Mouse (Mus musculus): ENCODE measurements around the gene Sftpd. TPM values are rescaled to one million over a fixed set of nuclear protein-coding genes. Genes with fewer than 3 reads are reported as not detected.

The Sftpd gene
- polyA plus RNA-seq (2015; fragmentation: Nextera tagmentation; extraction: Ambion mirVana) = not detected in 2 replicates

DNA sequence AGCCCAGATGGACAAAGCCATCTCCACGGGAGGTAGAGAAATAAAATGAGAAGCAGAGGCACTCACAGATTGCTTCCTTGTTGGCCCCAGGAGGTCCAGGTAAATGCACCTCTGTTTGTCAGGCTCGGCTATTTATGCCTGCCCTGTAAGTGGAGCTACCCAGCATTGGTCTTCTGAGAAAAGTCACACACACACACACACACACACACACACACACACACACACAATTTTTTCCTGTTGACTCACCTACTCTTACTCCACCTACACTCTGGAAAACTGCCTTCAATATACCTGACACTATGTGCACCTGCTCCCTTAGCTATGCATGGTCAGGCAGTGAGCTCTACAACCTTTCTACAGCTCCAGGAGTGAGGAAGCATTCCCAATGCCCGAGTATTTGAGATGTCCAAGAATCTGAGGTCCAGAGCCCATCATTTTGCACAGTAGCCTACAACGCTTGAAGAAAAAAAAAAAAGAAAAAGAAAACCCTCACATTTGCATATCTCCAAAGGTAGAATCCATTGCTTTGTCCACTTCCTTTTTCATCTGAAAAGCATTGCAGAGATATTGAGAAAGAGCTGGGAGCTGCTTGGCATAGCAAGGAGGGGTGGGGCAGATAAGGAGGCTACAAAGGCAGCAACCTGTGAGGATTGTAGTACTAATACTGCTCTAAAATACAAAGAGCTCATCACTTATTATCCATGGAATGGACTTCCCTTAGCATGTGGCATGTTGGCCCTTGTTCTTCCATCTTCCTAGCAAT, at the start of gene Sftpd:
Sftpd (minus strand) TSS at position 91 of the 763 bp plus-strand sequence.
- H3K27me3 ChIP-seq = no peaks in the 10 kb centered on the region
- no peak for ATAC-seq (ENCODE audit: low FRiP score)
- 81% methylated on average over 4 of the region's 4 CpGs for WGBS
- H3K4me3 ChIP-seq = no peak within 1 kb of the TSS
- no peaks in the 10 kb centered on the region for H3K36me3 ChIP-seq
- H3K27ac ChIP-seq = no peak within 1 kb of the TSS
- no peaks in the 10 kb centered on the region for H3K4me1 ChIP-seq (replicated peaks)
- H3K4me2 ChIP-seq = no peak within 1 kb of the TSS
- no peaks in the 10 kb centered on the region for H3K9me3 ChIP-seq
- H3K9ac ChIP-seq = no peak within 1 kb of the TSS

DNA sequence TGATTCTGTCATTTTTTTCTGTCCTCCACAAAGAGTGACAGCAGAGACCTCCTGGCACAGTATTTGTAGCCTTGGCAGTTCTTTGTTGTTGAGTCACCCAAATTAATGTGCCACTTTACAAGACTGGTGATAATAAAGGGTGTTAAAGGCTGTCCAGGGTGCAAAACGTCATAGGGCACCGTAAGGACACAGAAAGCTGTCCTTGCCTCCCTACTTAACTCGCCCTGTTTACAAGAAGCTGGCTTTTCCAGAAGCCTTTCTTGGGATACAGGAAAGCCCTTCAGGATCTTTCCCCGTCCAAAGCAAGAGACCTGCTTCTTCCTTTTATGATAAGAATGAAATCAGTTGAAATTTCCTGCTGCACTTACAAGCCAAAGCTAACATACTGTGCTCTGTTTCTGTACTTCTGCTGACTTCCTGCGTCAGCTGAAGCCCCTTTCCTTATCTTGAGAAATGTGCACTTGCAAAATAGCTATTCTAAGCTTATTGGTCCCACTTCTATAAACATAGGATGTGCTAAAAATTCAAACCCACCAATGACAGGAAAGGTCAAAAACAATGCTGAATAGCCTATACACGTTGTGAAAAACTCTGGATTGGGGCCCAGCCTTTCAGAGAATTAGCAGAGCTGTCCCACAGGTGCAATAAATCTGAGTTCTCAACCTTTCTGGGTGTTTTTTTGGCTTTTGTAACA, 13.2 kb upstream of the Sftpd start:
- Histone ChIP-seq H3K9ac (no peak overlapping the region), H3K36me3 (no peaks in the 10 kb centered on the region), H3K27ac (no peak overlapping the region), H3K4me2 (no peak overlapping the region), H3K4me1 (replicated peaks) (no peaks in the 10 kb centered on the region), H3K27me3 (no peaks in the 10 kb centered on the region), H3K4me3 (no peak overlapping the region), H3K9me3 (no peaks in the 10 kb centered on the region)
- 68% methylated on average over 6 of the region's 6 CpGs for WGBS
- no peak for ATAC-seq (ENCODE audit: low FRiP score)

DNA sequence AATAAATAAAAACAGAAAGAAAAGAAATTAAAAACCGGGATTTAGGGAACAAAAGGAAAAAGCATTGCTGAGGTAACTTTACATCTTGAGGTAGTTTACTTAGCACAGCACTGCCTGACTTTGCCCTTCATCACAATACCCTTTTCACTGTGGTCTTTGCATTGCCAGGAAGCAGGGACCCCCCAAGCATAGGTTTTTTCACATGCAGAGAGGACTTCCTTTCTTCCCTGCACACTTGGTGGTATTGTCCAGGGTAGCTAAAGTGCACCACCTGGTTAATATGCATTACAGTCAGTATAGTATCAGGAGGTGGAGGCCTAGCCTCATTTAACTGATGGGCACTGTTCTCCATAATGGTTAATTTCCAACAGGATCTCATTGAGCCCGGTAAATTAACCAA, 4.5 kb upstream of the Sftpd start:
- ATAC-seq (ENCODE audit: low FRiP score) = no peak
- H3K4me2 ChIP-seq = no peak overlapping the region
- H3K9ac ChIP-seq = no peak overlapping the region
- peaks cover 7% of the 10 kb centered on the region for H3K9me3 ChIP-seq
- H3K27me3 ChIP-seq = no peaks in the 10 kb centered on the region
- no peak overlapping the region for H3K27ac ChIP-seq
- H3K36me3 ChIP-seq = no peaks in the 10 kb centered on the region
- H3K4me1 ChIP-seq (replicated peaks) = no peaks in the 10 kb centered on the region
- 75% methylated on average over 2 of the region's 2 CpGs for WGBS
- no peak overlapping the region for H3K4me3 ChIP-seq

DNA sequence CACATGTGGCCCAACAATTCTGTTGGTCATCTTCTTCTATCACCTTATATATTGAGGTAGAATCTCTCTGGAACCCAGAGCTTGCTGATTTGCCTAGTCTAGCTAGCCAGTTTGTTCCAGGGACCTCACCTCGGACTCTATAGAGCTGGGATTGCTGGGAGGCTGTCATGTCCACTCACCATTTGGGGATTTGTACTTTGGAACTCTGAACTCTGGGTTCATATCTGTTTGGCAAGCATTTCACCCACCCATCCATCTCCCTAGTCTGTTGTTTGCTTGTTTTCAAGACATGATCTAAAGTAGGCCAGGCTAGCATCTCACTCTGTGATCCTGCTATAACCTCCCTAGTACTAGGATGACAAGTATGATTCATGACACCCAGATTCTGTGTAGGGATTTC, 10.1 kb downstream of the Sftpd start:
- H3K4me1 ChIP-seq (replicated peaks) = no peaks in the 10 kb centered on the region
- no peak overlapping the region for H3K9ac ChIP-seq
- WGBS = 83% methylated on average over 1 of the region's 1 CpGs
- H3K9me3 ChIP-seq = no peaks in the 10 kb centered on the region
- H3K4me2 ChIP-seq = no peak overlapping the region
- no peak overlapping the region for H3K4me3 ChIP-seq
- H3K27ac ChIP-seq = no peak overlapping the region
- no peaks in the 10 kb centered on the region for H3K27me3 ChIP-seq
- no peaks in the 10 kb centered on the region for H3K36me3 ChIP-seq
- no peak for ATAC-seq (ENCODE audit: low FRiP score)

DNA sequence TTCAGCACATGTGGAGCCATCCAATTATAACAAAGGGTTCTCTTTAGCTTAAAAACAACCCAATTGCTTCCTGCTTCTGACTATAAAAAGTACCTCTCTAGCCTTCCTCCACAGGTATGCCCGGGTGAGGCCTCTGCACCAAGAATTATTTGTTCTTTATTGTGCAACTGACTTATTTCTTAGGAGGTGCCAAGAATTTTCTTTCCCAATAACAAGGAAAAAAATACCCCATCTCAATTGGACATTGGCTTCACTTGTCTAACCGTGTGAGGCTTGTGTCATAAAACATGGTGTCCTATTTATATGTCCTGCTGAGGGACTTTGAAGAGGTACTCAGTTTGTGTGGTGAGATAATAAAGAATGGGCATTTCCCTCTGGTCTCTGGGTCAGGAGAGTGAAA, 14.4 kb downstream of the Sftpd start:
- Histone ChIP-seq H3K9ac (no peak overlapping the region), H3K36me3 (no peaks in the 10 kb centered on the region), H3K27ac (no peak overlapping the region), H3K4me2 (no peak overlapping the region), H3K27me3 (no peaks in the 10 kb centered on the region), H3K4me3 (no peak overlapping the region), H3K9me3 (no peaks in the 10 kb centered on the region), H3K4me1 (replicated peaks) (no peaks in the 10 kb centered on the region)
- 91% methylated on average over 2 of the region's 2 CpGs for WGBS
- ATAC-seq (ENCODE audit: low FRiP score) = no peak

DNA sequence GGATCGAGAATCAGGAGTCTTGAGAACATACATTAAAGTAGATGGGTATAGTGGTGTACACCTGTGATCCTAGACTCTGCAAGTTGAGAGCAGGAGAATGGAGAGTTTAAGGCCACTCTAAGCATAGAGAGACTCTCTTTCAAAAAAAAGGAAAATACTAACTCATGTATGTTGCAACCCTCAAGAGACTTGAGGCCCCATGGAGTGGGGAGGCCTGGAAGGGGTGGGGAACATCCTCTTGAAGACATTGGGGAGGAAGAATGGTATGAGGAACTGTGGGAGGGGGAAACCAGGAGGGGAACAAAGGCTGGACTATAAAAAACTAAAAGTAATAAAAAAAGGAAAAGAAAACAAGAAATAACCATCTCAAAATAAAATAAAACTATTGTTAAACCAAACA, 16.4 kb downstream of the Sftpd start:
- no peak for ATAC-seq (ENCODE audit: low FRiP score)
- no peaks in the 10 kb centered on the region for H3K36me3 ChIP-seq
- no peak overlapping the region for H3K4me3 ChIP-seq
- H3K4me2 ChIP-seq = no peak overlapping the region
- no peak overlapping the region for H3K9ac ChIP-seq
- no peaks in the 10 kb centered on the region for H3K4me1 ChIP-seq (replicated peaks)
- H3K9me3 ChIP-seq = no peaks in the 10 kb centered on the region
- no peaks in the 10 kb centered on the region for H3K27me3 ChIP-seq
- 95% methylated on average over 1 of the region's 1 CpGs for WGBS
- H3K27ac ChIP-seq = no peak overlapping the region

DNA sequence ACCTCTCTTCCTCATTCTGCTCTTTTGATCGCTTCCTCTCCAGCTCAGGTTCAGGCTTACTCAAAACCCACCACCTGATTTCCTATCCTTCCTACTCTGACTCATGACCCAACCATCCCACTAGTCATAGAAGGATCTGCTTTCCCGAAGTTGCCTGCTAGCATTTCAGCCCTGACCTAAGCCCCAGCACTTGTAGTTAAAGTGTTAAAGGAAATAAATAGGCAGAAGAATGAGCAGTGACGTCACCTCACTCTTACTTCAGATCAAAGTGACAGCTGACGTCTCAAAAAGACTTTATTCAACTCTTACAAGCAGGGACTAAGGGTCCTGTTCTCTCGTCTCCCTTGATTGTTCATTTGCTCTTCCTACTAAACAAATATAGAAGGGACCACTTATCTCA, 17.7 kb downstream of the Sftpd start:
- no peak overlapping the region for H3K4me2 ChIP-seq
- no peak overlapping the region for H3K27ac ChIP-seq
- H3K4me3 ChIP-seq = no peak overlapping the region
- H3K36me3 ChIP-seq = no peaks in the 10 kb centered on the region
- H3K4me1 ChIP-seq (replicated peaks) = no peaks in the 10 kb centered on the region
- no peaks in the 10 kb centered on the region for H3K9me3 ChIP-seq
- H3K9ac ChIP-seq = no peak overlapping the region
- no peak for ATAC-seq (ENCODE audit: low FRiP score)
- no peaks in the 10 kb centered on the region for H3K27me3 ChIP-seq
- WGBS = 69% methylated on average over 5 of the region's 5 CpGs

DNA sequence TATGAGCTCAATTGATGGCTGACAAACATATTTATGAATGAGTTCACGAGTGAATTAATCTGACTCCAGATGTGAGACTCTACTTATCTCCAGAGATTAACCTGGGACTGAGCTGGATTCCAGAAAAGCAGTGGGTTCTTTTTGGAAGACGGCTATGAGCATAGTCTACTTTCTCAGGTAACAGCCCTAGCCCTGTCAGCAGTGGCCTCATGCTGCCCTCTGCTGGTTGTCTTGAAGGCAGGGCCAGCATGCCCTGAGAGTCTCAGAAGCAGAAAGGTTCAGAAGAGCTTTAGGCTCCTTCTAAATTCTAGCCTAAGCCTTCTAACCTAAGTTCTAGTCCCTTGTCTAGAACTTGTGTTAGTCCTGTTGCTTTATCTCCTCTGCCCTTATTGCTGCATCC, 22.3 kb downstream of the Sftpd start:
- no peak overlapping the region for H3K4me3 ChIP-seq
- WGBS = 29% methylated on average over 2 of the region's 2 CpGs
- no peaks in the 10 kb centered on the region for H3K36me3 ChIP-seq
- H3K9ac ChIP-seq = no peak overlapping the region
- no peak overlapping the region for H3K27ac ChIP-seq
- H3K4me2 ChIP-seq = no peak overlapping the region
- no peak for ATAC-seq (ENCODE audit: low FRiP score)
- no peaks in the 10 kb centered on the region for H3K4me1 ChIP-seq (replicated peaks)
- no peaks in the 10 kb centered on the region for H3K27me3 ChIP-seq
- no peaks in the 10 kb centered on the region for H3K9me3 ChIP-seq

DNA sequence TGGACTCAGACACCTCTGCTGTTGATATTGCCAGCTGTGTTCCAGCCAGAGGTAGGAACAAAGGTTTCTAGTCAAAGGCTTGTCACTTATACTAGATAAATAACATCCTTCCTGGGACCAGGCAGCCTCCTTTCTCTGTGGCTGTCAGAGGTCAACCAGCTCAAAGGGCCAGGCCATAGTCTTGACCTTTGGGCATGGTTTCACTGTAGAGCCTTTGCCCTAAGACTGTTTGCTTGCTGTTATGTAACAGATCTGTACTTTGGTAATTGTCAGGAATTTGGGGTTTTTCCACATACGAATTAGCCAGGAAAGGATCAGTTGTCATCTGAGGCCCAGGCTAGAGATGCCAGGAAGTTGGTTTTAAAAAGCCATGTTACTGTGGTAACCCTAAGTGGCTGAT, 24.2 kb downstream of the Sftpd start:
- Histone ChIP-seq H3K4me1 (replicated peaks) (no peaks in the 10 kb centered on the region), H3K27ac (no peak overlapping the region), H3K27me3 (no peaks in the 10 kb centered on the region), H3K4me2 (no peak overlapping the region), H3K4me3 (no peak overlapping the region), H3K9me3 (no peaks in the 10 kb centered on the region), H3K36me3 (no peaks in the 10 kb centered on the region), H3K9ac (no peak overlapping the region)
- 45% methylated on average over 1 of the region's 1 CpGs for WGBS
- no peak for ATAC-seq (ENCODE audit: low FRiP score)

DNA sequence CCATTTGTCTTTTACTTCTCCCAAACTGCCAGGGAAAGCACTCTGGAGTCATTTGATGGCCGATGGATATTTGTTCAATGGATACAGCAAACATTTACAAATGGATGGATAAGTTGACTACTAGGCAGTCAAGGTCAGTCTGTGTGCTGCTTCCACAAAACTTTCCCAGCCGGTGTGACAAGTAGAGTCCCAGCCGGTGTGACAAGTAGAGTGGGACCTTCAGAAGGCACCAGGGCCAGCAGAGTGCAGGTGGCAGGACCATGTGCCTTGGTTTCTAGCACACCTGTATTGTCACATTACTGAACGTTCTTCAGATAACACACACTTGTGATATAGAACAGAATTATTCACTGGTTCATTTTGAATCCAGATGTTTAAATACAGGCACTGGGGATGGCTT, 24.9 kb downstream of the Sftpd start:
- 88% methylated on average over 4 of the region's 4 CpGs for WGBS
- no peak for ATAC-seq (ENCODE audit: low FRiP score)
- no peaks in the 10 kb centered on the region for H3K4me1 ChIP-seq (replicated peaks)
- H3K36me3 ChIP-seq = no peaks in the 10 kb centered on the region
- H3K27ac ChIP-seq = no peak overlapping the region
- no peak overlapping the region for H3K9ac ChIP-seq
- no peaks in the 10 kb centered on the region for H3K27me3 ChIP-seq
- H3K9me3 ChIP-seq = no peaks in the 10 kb centered on the region
- H3K4me2 ChIP-seq = no peak overlapping the region
- H3K4me3 ChIP-seq = no peak overlapping the region

DNA sequence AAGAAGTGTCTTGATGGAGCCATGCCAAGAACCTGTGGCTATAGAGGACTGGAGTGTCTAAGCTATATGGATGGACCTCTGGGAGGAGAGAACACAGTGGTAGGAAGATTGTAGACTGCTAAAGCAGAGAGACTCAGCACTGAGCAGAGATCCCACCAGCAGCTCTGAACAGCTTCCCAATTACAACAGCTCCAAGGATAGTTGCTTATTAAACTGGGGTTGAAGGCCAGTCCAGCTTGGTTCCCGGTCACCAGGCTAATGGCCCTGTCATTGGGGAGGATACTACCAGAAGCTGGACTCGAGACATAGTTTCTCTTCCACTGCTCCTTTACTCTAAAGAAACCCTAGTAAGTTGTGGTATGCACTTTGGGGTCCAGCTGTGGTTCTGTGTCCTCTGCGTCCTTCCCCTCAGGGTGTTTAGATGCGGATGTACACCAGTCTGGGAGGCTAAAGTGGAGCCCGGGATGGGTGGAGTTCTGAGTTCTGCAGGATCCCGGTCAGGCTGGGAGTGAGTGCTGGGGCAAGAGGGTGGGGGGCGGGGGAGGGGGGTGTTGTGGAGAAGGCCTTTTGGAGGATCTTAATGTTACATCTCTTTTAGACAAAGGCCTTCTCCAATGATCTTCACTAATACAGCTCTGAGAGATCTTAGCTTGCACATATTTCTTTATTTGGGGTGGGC, 33.6 kb downstream of the Sftpd start, which contains the start of gene Mbl1:
Mbl1 (plus strand) TSS at position 239 of the 679 bp plus-strand sequence.
- no peaks in the 10 kb centered on the region for H3K36me3 ChIP-seq
- no peak for ATAC-seq (ENCODE audit: low FRiP score)
- WGBS = 87% methylated on average over 7 of the region's 7 CpGs
- no peak within 1 kb of the TSS for H3K4me2 ChIP-seq
- H3K4me3 ChIP-seq = no peak within 1 kb of the TSS
- H3K27me3 ChIP-seq = no peaks in the 10 kb centered on the region
- H3K4me1 ChIP-seq (replicated peaks) = no peaks in the 10 kb centered on the region
- H3K9me3 ChIP-seq = no peaks in the 10 kb centered on the region
- H3K9ac ChIP-seq = no peak within 1 kb of the TSS
- no peak within 1 kb of the TSS for H3K27ac ChIP-seq

DNA sequence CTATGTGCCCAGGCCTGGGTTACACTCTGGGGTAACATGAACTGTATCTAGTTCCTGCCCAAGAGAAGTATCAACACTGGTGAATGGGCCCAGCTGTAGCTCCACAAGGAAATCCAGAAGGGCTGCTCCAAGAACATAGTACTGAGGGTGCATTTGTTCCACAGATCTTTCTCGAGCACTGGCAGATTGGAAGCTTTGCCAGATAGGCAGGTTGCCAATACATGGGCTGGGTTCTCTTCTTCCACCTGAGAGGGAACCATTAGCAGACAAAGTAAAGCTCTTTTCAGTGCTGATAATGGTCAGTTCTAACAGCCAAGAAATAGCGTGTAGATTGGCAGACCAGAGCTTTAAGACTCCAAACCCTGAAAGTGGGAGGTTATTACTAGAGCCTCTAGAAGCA, 37.6 kb downstream of the Sftpd start:
- WGBS = 82% methylated on average over 2 of the region's 2 CpGs
- ATAC-seq (ENCODE audit: low FRiP score) = no peak

More for the DNA sequence above, 37.6 kb downstream of the Sftpd start:
- Histone ChIP-seq H3K36me3 (no peaks in the 10 kb centered on the region), H3K27me3 (no peaks in the 10 kb centered on the region), H3K4me3 (no peak overlapping the region), H3K4me1 (replicated peaks) (no peaks in the 10 kb centered on the region), H3K4me2 (no peak overlapping the region), H3K9ac (no peak overlapping the region), H3K9me3 (no peaks in the 10 kb centered on the region), H3K27ac (no peak overlapping the region)

All from hindbrain, embryonic 13.5 days (tissue).